Mouse (Mus musculus) hindbrain, embryonic 16.5 days (tissue): ENCODE measurements at regions not wholly inside any gene's neighbourhood (a gene's known extent, or its start where the extent isn't known, plus 50 kb on each side); places are given as distances from the start of the nearest gene placed in this dataset.

Experiments
- ATAC-seq: fragments of 200-750 bp; cut with Nextera tagmentation; 2 replicates; pipeline ENCODE4 v1.8.0; 2017; ENCODE audit warnings: moderate TSS enrichment, moderate library complexity
- H3K27ac ChIP-seq: fragments of 300-500 bp; sonication (generic); 2 replicates; pipeline ENCODE4 v1.5.1; 2014; ENCODE audit warnings: low read depth, mild to moderate bottlenecking, control low read depth, low read length, moderate library complexity
- H3K27me3 ChIP-seq: fragments of 300-500 bp; sonication (generic); replicated peaks from 2 replicates; pipeline ENCODE4 v1.6.1; 2014; ENCODE audit warnings: low read length; ENCODE audit not compliant: control insufficient read depth, insufficient read depth
- H3K36me3 ChIP-seq: fragments of 300-500 bp; sonication (generic); 2 replicates; pipeline ENCODE4 v1.6.1; 2014; ENCODE audit warnings: mild to moderate bottlenecking, low read length, moderate library complexity, mixed read lengths; ENCODE audit not compliant: control insufficient read depth, insufficient read depth
- H3K4me1 ChIP-seq: fragments of 300-500 bp; sonication (generic); 2 replicates; pipeline ENCODE4 v1.6.1; 2014; ENCODE audit warnings: low read depth, low read length; ENCODE audit not compliant: control insufficient read depth, insufficient read depth
- H3K4me2 ChIP-seq: fragments of 300-500 bp; sonication (generic); 2 replicates; pipeline ENCODE4 v1.6.1; 2014; ENCODE audit warnings: mild to moderate bottlenecking, low read length, control low read depth, moderate library complexity
- H3K4me3 ChIP-seq: fragments of 300-500 bp; sonication (generic); 2 replicates; pipeline ENCODE4 v1.5.1; 2014; ENCODE audit warnings: mild to moderate bottlenecking, low read length, control low read depth, moderate library complexity
- H3K9ac ChIP-seq: fragments of 300-500 bp; sonication (generic); 2 replicates; pipeline ENCODE4 v1.6.1; 2014; ENCODE audit warnings: low read depth, mild to moderate bottlenecking, control low read depth, low read length, moderate library complexity
- H3K9me3 ChIP-seq: fragments of 300-500 bp; sonication (generic); 2 replicates; pipeline ENCODE4 v1.6.1; 2014; ENCODE audit warnings: mild to moderate bottlenecking, low read length, moderate library complexity; ENCODE audit not compliant: control insufficient read depth
- WGBS: fragments of 180-500 bp; shearing (Covaris S2); extraction: QIAGEN DNeasy Blood & Tissue Kit; methylation state at CpG from one replicate; pipeline ENCODE4 v1.1.7; 2014; 5-methylcytosine and 5-hydroxymethylcytosine counted together

- H3K4me3 ChIP-seq = no peak overlapping the region
- no peaks in the 10 kb centered on the region for H3K4me1 ChIP-seq
- no peak overlapping the region for H3K27ac ChIP-seq
- no peaks in the 10 kb centered on the region for H3K36me3 ChIP-seq
- H3K4me2 ChIP-seq = no peak overlapping the region
- 89% methylated on average over 17 of the region's 17 CpGs for WGBS
- H3K27me3 ChIP-seq = no peaks in the 10 kb centered on the region
- no peak overlapping the region for H3K9ac ChIP-seq
- ATAC-seq = no peak
- no peaks in the 10 kb centered on the region for H3K9me3 ChIP-seq
These were observed 100.7 kb downstream of the Btc start for GRCm38 (mm10) chr5:91302114-91302513.

GRCm38 (mm10) chr5:91302943-91303342 lies 99.9 kb downstream of the Btc start:
- Histone ChIP-seq H3K9me3 (no peaks in the 10 kb centered on the region), H3K4me3 (no peak overlapping the region), H3K9ac (no peak overlapping the region), H3K4me1 (no peaks in the 10 kb centered on the region), H3K27ac (no peak overlapping the region), H3K4me2 (no peak overlapping the region), H3K36me3 (no peaks in the 10 kb centered on the region), H3K27me3 (no peaks in the 10 kb centered on the region)
- WGBS = 77% methylated on average over 9 of the region's 9 CpGs
- no peak for ATAC-seq

DNA sequence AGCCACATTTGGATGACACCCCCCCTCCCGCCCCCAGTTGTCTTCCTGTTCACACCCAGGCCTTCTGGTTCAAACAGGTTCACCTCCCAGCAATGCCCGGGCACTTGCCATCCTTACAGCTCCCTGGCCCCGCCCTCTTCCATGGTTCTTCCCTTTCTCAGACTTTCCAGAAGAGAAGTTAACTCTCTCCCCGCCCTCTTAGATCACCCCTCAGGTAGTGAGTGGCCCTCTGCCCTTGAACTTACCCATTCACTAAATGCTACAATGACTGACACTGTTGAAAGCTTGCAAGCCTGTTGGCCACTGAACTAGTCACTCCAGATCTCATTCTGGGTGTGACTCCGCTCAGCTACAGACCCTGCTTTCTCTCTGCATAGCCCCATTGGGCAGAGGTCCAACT lies 99.1 kb downstream of the Btc start:
- no peaks in the 10 kb centered on the region for H3K36me3 ChIP-seq
- ATAC-seq = no peak

GRCm38 (mm10) chr5:91307031-91307430 lies 95.8 kb downstream of the Btc start:
- H3K9me3 ChIP-seq = no peaks in the 10 kb centered on the region
- no peak for ATAC-seq
- WGBS = 77% methylated on average over 3 of the region's 3 CpGs

More for the DNA sequence above, 99.1 kb downstream of the Btc start:
- H3K27me3 ChIP-seq = no peaks in the 10 kb centered on the region
- no peaks in the 10 kb centered on the region for H3K4me1 ChIP-seq
- H3K4me2 ChIP-seq = no peak overlapping the region
- H3K9ac ChIP-seq = no peak overlapping the region
- no peak overlapping the region for H3K4me3 ChIP-seq
- H3K27ac ChIP-seq = no peak overlapping the region
- H3K9me3 ChIP-seq = no peaks in the 10 kb centered on the region
- WGBS = 75% methylated on average over 5 of the region's 5 CpGs

More at GRCm38 (mm10) chr5:91307031-91307430, 95.8 kb downstream of the Btc start:
- no peaks in the 10 kb centered on the region for H3K4me1 ChIP-seq
- no peak overlapping the region for H3K27ac ChIP-seq
- no peak overlapping the region for H3K4me3 ChIP-seq
- H3K36me3 ChIP-seq = no peaks in the 10 kb centered on the region
- H3K9ac ChIP-seq = no peak overlapping the region
- H3K4me2 ChIP-seq = no peak overlapping the region
- H3K27me3 ChIP-seq = no peaks in the 10 kb centered on the region
